In the genomic region with DNA sequence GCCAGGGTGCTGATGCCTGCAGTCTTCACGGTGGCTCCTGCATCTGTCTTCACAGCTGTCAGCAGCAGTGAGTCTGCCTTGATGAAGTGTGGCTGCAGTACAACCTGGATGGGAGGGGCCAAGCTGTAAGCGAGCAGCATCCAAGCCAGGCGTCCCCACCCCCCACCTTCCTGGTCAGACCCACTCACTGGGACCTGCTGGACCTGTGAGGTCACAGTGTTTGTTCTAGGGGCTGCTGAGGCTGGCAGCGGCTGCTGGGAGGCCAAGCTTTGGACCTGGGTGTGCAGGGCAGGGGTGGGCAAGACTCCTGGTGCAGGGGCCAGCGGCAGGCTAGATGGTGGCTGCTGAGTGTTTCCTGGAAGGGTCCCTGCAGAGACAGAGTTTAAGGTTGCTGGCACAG, we compare ENCODE assay signal across 12 mouse cellular contexts. TPM values are rescaled to one million over a fixed set of nuclear protein-coding genes. Genes with fewer than 3 reads are reported as not detected.
A peak's percentile ranks its signal among the peaks of the same experiment; 100 is the strongest.
DNase-seq lines count a peak whose midpoint lies in the region; ATAC-seq and TF ChIP-seq lines count a peak whose summit lies in the region.
"Had no signal": no experiment of that assay in that cellular context is flagged by ENCODE, and none has a peak within 500 bp of the region (broad histone marks: within the 10 kb centered on the region; RNA-seq: fewer than 3 reads in every experiment).

No protein-coding gene starts in this region.

- no peaks in the 10 kb centered on the region for H3K27me3 ChIP-seq in heart, embryonic 14.5 days (ENCODE audit: control insufficient read depth, insufficient read depth, low read length)
- no peaks in the 10 kb centered on the region for H3K27me3 ChIP-seq in MEL (ENCODE audit: control insufficient read depth in 1 of 2, insufficient read depth in 2 of 2, low read length in 2 of 2)
- H3K27me3 ChIP-seq in hindbrain, embryonic 12.5 days, result no peaks in the 10 kb centered on the region
- no peaks in the 10 kb centered on the region for H3K27me3 ChIP-seq in lung, postnatal 0 days (replicated peaks; ENCODE audit: insufficient read depth, low read length)
- H3K27me3 ChIP-seq: heart, embryonic 12.5 days had no signal

- H3K27ac ChIP-seq in heart, embryonic 14.5 days (replicated peaks in 1 of 2; ENCODE audit: control insufficient read depth in 1 of 2, insufficient read depth in 1 of 2, low read depth in 2 of 2, low read length in 2 of 2), result no peak overlapping the region
- no peak overlapping the region for H3K27ac ChIP-seq in MEL (ENCODE audit: control insufficient read depth, low read depth, low read length)
- H3K27ac ChIP-seq in hindbrain, embryonic 12.5 days, result peak overlapping the region; percentile 5; the same call in 1 of the 2 replicates
- no peak overlapping the region for H3K27ac ChIP-seq in lung, postnatal 0 days (ENCODE audit: low read length)
- H3K27ac ChIP-seq: layer of hippocampus, adult 2 months had no signal

- H3K4me1 ChIP-seq in heart, embryonic 14.5 days (ENCODE audit: control insufficient read depth in 2 of 2, insufficient read depth in 2 of 2, low read length in 2 of 2), result peaks cover 38 to 56% of the 10 kb centered on the region in 2 experiments
- peaks cover 10 to 25% of the 10 kb centered on the region in 2 experiments for H3K4me1 ChIP-seq in MEL (ENCODE audit: control insufficient read depth in 1 of 2, insufficient read depth in 2 of 2, low read length in 2 of 2)
- peaks cover 71% of the 10 kb centered on the region for H3K4me1 ChIP-seq in hindbrain, embryonic 12.5 days
- H3K4me1 ChIP-seq in lung, postnatal 0 days (ENCODE audit: insufficient read depth, low read depth, low read length), result peaks cover 25% of the 10 kb centered on the region

- 65% methylated on average over 5 of the region's 5 CpGs for WGBS in heart, embryonic 14.5 days
- WGBS in hindbrain, embryonic 12.5 days, result 78% methylated on average over 5 of the region's 5 CpGs
- 34% methylated on average over 5 of the region's 5 CpGs for WGBS in lung, postnatal 0 days

- no peak for TF ChIP-seq CTCF in MEL (IDR thresholded peaks at IDR 0.05 in 2 of 3, conservative IDR thresholded peaks at IDR 0.05 in 1 of 3; ENCODE audit: control insufficient read depth in 1 of 3, insufficient read depth in 1 of 3, low read depth in 2 of 3, low read length in 3 of 3, poor library complexity in 1 of 3, severe bottlenecking in 1 of 3)
- TF ChIP-seq CTCF in lung, postnatal 0 days (IDR thresholded peaks at IDR 0.05), result no peak

- intact Hi-C loops in heart, postnatal 25 days (cut with DNase I), result no loop called here

- H3K9ac ChIP-seq in heart, embryonic 14.5 days (ENCODE audit: low read length), result peak overlapping the region; percentile 25; the same call in 1 of the 2 replicates
- no peak overlapping the region for H3K9ac ChIP-seq in MEL (ENCODE audit: control insufficient read depth, low read depth, low read length, poor library complexity, severe bottlenecking)
- peak overlapping the region; percentile 15; the same call in 1 of the 2 replicates for H3K9ac ChIP-seq in hindbrain, embryonic 12.5 days
- no peak overlapping the region for H3K9ac ChIP-seq in lung, postnatal 0 days (replicated peaks; ENCODE audit: low read depth)

- H3K4me2 ChIP-seq in heart, embryonic 14.5 days (ENCODE audit: low read length), result no peak overlapping the region
- no peak overlapping the region for H3K4me2 ChIP-seq in hindbrain, embryonic 12.5 days (replicated peaks)
- no peak overlapping the region for H3K4me2 ChIP-seq in lung, postnatal 0 days (replicated peaks; ENCODE audit: low read depth, low read length)
- H3K4me2 ChIP-seq: heart, embryonic 12.5 days had no signal

- no peak for ATAC-seq in heart, embryonic 14.5 days (ENCODE audit: insufficient number of reproducible peaks, insufficient read depth, low FRiP score, low read depth)
- ATAC-seq in hindbrain, embryonic 12.5 days (ENCODE audit: low FRiP score), result no peak
- ATAC-seq in lung, postnatal 0 days, result no peak

- H3K9me3 ChIP-seq in heart, embryonic 14.5 days (ENCODE audit: control insufficient read depth, low read length), result no peaks in the 10 kb centered on the region
- no peaks in the 10 kb centered on the region for H3K9me3 ChIP-seq in MEL (replicated peaks; ENCODE audit: insufficient read depth, low read length)
- H3K9me3 ChIP-seq in hindbrain, embryonic 12.5 days (replicated peaks), result no peaks in the 10 kb centered on the region
- no peaks in the 10 kb centered on the region for H3K9me3 ChIP-seq in lung, postnatal 0 days (ENCODE audit: low read length)
- H3K9me3 ChIP-seq: heart, embryonic 12.5 days had no signal

- DNase-seq in heart, postnatal 25 days (ENCODE audit: low spot score), result no peak
- no peak for DNase-seq in MEL (ENCODE audit: low read depth, low spot score)
- peak; percentile 72 for DNase-seq in lung, postnatal 0 days (ENCODE audit: low spot score)
- DNase-seq in thymus, postnatal 0 days (ENCODE audit: low spot score), result no peak
- no peak for DNase-seq in c-Kit-positive CD71-positive TER-119-positive erythroid progenitor cells, embryonic 14.5 days (ENCODE audit: low spot score)
- DNase-seq: cerebellum, postnatal 14 days; kidney, adult 2 months; thymus, adult 2 months had no signal

- no peak overlapping the region for H3K4me3 ChIP-seq in heart, embryonic 14.5 days (ENCODE audit: control insufficient read depth in 1 of 2, insufficient read depth in 1 of 2, low read depth in 1 of 2, low read length in 2 of 2)
- no peak overlapping the region for H3K4me3 ChIP-seq in MEL (ENCODE audit: control insufficient read depth in 1 of 2, insufficient read depth in 1 of 2, low read depth in 2 of 2, low read length in 2 of 2)
- no peak overlapping the region for H3K4me3 ChIP-seq in hindbrain, embryonic 12.5 days
- H3K4me3 ChIP-seq in lung, postnatal 0 days (ENCODE audit: low read depth, low read length), result no peak overlapping the region
- H3K4me3 ChIP-seq: heart, embryonic 12.5 days; layer of hippocampus, adult 2 months had no signal

- TF ChIP-seq EP300 in MEL (IDR thresholded peaks at IDR 0.05; ENCODE audit: low read depth in 1 of 2, low read length in 2 of 2), result no peak
- TF ChIP-seq EP300 in lung, postnatal 0 days (IDR thresholded peaks at IDR 0.05), result no peak

- peaks cover 62% of the 10 kb centered on the region for H3K36me3 ChIP-seq in heart, embryonic 14.5 days (ENCODE audit: control insufficient read depth, insufficient read depth, low read length)
- peaks cover 17 to 30% of the 10 kb centered on the region in 2 experiments for H3K36me3 ChIP-seq in MEL (ENCODE audit: control insufficient read depth in 1 of 2, insufficient read depth in 2 of 2, low read length in 2 of 2)
- peaks cover 57% of the 10 kb centered on the region for H3K36me3 ChIP-seq in hindbrain, embryonic 12.5 days
- H3K36me3 ChIP-seq in lung, postnatal 0 days (ENCODE audit: insufficient read depth, low read length), result peaks cover 16% of the 10 kb centered on the region

- TF ChIP-seq POLR2A in MEL (IDR thresholded peaks at IDR 0.05; ENCODE audit: control insufficient read depth in 1 of 2, insufficient read depth in 1 of 2, low read depth in 1 of 2, low read length in 2 of 2, poor library complexity in 1 of 2), result no peak

- no peak for TF ChIP-seq RAD21 in MEL (IDR thresholded peaks at IDR 0.05; ENCODE audit: low read depth, low read length)

- H3K79me2 ChIP-seq in MEL (ENCODE audit: control insufficient read depth, insufficient read depth, low read length, poor library complexity), result peaks cover 42% of the 10 kb centered on the region

TF ChIP-seq in MEL, 35 proteins besides CTCF, POLR2A, EP300 and RAD21:
- TF ChIP-seq POLR2AphosphoS2 (IDR thresholded peaks at IDR 0.05; ENCODE audit: low read length) (0 out of 2 replicates have a peak, but pooled peaks have one; percentile 8), ETS1 (IDR thresholded peaks at IDR 0.05; ENCODE audit: low read depth, low read length) (no peak)

RNA-seq across cellular contexts. Expression of a gene that starts 16.2 kb away (rescaled TPM):
- polyA plus RNA-seq in heart, embryonic 14.5 days (2014; fragmentation: Nextera tagmentation; extraction: Ambion mirVana), result 37.9 and 45.3 TPM in 2 replicates
- 10 to 100 TPM; 30.7 to 38.3 TPM for total RNA-seq in heart, postnatal 25 days (2021)
- total RNA-seq in MEL (2012; rRNA removed), result 288 and 305 TPM in 2 replicates
- polyA plus RNA-seq in MEL (2012; ENCODE audit: insufficient read depth in 1 of 2, insufficient read length in 2 of 2, low read depth in 1 of 2, low replicate concordance in 2 of 2, missing spikeins in 1 of 2), result 100 to 1,000 TPM in 1 of 2 experiments, not detected in 1; 241 TPM
- 49.2 and 51.9 TPM in 2 replicates for polyA plus RNA-seq in hindbrain, embryonic 12.5 days (2016; fragmentation: Nextera tagmentation; extraction: Ambion mirVana)
- 61.7 and 70.1 TPM in 2 replicates for polyA plus RNA-seq in lung, postnatal 0 days (2015; fragmentation: Nextera tagmentation; extraction: Ambion mirVana)
- 82.6 and 100 TPM in 2 replicates for polyA plus RNA-seq in thymus, postnatal 0 days (2015; fragmentation: Nextera tagmentation; extraction: Ambion mirVana)

Comparison
In these comparisons a context has a peak if more than half of its experiments do, and no peak if none do; other contexts are left out.
1. H3K9ac ChIP-seq: peak in heart, embryonic 14.5 days (single experiment) and hindbrain, embryonic 12.5 days (single experiment); none in MEL (single experiment) and lung, postnatal 0 days (single experiment).